Mouse (Mus musculus): ENCODE results near the gene Ptchd4.

Ptchd4 gene

DNA sequence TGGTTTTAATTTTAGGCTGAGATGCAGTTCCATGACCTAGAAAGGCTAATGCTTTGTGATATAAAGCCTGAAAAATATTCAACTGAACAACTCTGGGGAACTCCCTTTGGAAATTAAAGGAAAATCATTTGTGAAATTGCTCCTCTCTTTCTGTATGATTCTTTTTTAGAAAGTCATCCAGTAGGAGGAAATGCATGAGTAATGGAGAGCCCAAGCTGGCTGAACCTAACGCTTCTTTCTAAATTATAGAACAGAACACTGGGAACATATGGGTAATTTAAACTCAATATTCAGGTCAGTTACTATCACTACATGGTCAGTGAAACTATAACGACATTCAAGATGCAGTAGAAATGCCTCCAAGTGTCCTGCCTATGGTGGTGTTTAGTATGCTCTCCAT, 114.6 kb downstream of the Ptchd4 start:
- no peak for DNase-seq

DNA sequence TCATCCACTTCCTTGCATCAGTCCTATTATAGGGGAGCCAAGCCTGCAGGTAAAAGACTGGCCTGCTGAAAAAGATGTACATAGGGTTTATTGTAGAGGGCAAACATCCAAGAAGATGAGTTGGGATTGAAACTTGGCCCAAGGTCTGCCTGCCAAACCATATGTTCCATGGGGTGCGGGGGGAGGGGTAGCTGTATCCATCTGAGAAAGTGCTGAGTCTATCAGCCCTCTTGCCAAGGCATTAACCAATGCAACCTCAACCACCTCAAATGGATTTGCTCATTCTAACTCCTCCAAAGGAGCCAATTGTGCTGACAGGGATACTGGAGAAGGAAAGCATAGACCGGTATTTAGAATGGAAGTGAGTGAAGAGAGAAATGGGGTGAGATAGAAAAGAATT, 136.5 kb downstream of the Ptchd4 start:
- DNase-seq: no peak

DNA sequence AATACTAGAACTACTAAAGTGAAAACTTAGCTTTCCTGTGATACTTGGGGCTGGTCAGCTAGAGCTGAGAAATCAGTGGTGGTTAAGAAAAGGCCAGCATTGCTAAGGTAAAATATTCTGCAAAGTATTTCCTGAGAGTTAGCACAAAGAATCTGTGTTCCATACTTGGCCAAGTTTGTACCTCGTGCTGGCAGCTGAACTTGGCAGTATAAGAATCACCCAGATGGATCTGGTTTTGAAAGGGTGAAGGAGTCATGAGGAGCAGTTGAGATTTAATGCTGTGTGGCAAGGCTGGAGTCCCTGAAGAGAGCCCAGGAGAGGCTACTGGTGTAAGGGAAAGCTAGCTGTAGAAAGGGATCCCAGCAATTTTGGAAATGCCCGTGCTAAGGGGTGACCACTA, 140.7 kb downstream of the Ptchd4 start:
- DNase-seq: no peak

DNA sequence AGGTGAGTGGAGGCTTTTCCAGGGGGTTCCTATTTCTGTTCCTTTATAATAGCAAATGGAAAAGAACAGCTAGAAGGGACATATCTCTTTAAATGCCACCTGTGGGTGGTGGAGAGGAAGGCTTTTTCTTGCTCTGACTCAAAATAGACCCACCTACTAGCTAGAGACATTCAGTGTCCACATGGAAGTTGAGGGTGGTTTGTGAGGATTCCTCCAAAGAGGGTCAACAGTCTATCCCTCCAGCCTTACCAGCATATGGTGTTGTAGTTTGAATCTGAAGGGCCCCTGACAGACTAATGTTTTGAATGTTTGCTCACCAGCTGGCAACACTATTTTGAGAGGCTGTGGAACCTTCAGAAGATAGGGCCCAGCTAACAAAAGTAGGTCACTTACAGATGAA, 147.0 kb downstream of the Ptchd4 start:
- DNase-seq: no peak

DNA sequence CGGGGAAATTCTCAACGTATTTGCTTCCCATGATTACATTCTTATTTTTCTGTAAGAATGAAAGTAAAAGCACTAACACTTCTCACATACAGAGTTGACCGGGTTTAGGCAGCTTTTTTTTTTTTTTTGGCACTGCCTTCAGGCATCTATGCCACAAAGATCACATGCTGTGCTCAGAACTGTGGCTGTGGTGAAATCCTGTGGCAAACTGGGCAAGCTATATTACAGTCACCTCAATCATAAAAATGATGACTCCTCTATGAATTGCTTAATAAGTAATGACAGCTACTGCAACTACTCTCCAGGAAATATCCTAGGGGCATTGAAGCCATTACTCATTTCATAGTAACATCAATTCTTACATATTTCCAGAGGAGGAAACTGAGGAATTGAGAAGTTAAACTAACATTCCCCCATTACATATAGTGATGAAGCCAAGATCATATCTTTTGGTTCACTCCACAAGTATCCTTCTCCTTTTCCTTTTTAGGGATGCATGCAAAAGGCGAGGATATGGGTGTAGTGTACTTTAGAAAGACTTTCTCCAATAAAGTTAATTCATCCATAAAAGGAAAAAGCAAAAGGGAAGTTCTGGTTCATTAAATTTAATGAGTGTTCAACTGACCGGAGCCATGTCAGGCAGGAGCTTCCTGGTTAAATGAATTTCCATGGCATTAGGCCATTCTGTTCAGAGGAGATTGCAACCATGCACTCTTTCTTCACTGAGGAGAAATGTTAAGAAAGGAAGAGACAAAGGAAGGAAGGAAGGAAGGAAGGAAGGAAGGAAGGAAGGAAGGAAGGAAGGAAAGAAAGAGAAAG, 164.6 kb downstream of the Ptchd4 start:
- DNase-seq: no peak

DNA sequence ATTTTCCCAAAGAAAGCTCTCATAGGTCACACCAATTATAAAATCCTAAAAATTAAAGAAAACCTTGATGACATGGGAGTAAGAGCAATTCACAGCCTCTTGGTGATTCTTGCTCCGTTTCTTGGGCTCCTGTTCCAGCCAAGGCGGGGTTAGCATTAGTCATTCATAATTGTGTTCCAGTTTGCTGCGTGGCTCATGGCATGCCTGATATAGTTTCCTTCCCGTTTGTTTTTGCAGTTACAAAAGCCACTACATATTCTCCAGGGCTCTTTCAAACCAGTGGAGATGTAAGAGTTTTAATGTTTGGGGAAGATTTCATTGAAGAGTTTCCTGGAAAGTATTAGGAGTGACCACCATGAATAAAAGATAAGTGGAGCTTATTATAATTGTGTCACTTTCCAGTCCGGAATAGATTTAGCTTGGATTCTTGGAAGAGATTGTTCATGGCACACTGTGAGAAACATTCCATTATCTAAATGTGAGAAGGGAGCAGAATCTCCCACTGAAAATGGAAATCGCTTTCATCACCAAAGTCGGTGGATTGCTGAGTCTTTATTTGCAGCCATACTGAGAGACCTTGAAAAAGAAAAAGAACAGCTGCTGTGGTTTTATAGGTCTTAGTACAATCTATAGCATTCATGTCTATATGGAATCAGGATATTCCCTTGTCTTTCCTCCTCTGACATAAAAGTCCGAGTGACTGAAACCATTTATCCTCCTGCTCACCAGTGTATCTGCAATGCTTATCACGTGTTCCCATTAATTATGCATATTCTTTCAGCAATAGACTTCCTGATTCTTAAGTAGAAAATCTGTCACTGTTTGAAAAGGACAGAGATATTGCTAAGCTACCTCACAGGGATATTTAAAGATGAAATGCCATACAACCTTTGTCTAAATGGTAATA, 193.9 kb downstream of the Ptchd4 start:
- DNase-seq: no peak

DNA sequence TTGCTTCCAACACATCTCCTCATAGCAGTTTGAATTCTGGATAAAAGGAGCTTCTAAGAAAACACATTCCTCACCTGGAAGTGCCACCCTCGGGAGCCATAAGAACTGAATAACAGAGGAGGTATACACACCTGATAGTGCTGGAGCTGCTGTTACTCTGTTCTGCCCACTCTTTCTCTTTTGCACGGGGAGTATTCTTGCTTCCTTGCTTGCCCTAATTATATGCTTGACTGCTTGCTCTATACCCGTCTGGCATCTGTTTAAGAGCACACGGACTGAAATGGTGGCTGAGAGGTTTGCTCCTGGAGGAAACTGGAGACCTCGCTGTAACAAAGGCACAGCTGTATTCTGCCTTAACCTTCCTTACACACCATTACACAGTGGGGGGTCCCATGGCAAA, 214.4 kb downstream of the Ptchd4 start:
- no peak for DNase-seq

DNA sequence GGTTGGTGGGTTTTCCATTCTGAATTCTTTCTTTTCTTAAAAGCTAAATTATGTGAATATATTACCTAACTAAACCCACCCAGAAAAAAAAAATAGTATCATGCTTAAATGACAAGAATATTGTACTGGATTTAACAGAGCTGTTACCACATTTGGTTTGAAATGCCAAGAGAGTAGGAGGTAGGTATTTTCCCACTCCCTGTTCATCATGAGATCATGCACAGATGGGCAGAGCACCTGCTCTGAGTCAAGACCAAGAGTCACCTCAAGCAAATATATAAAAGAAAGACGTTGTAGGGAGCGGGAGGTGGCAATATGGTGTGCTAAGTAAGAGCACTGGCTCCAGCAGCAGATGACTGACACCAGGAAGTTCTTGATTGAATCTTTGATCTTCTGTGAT, 233.8 kb downstream of the Ptchd4 start:
- no peak for DNase-seq

Measured in right cerebral cortex, postnatal 4 days (tissue).